8 mouse cellular contexts compared by ENCODE assay signal in genomic region chr8:91190816-91191340, GRCm38 (mm10). TPM values are rescaled to one million over a fixed set of nuclear protein-coding genes. Genes with fewer than 3 reads are reported as not detected.
DNase-seq lines count a peak whose midpoint lies in the region; ATAC-seq and TF ChIP-seq lines count a peak whose summit lies in the region.

No protein-coding gene starts in this region.

- H3K79me2 ChIP-seq in heart, adult 2 months (replicated peaks; ENCODE audit: control insufficient read depth, insufficient read depth, low read length), result no peaks in the 10 kb centered on the region

- no peak overlapping the region for H3K9ac ChIP-seq in heart, adult 2 months (ENCODE audit: low read depth, low read length)
- H3K9ac ChIP-seq in kidney, embryonic 15.5 days, result no peak overlapping the region
- H3K9ac ChIP-seq in liver, embryonic 13.5 days, result no peak overlapping the region
- no peak overlapping the region for H3K9ac ChIP-seq in neural tube, embryonic 12.5 days

- intact Hi-C loops in heart, adult 2 months (cut with DNase I), result loop anchor here (10.0 kb wide), 1 partner anchor 1184 kb away; no protein-coding TSS in a partner anchor

- no peaks in the 10 kb centered on the region for H3K4me1 ChIP-seq in heart, adult 2 months (ENCODE audit: control insufficient read depth, insufficient read depth, low read length)
- peaks cover 7% of the 10 kb centered on the region for H3K4me1 ChIP-seq in kidney, embryonic 15.5 days
- H3K4me1 ChIP-seq in liver, embryonic 13.5 days (replicated peaks), result no peaks in the 10 kb centered on the region
- no peaks in the 10 kb centered on the region for H3K4me1 ChIP-seq in neural tube, embryonic 12.5 days
- H3K4me1 ChIP-seq in thymus, adult 2 months (replicated peaks; ENCODE audit: control insufficient read depth, insufficient read depth, low read length), result peaks cover 10% of the 10 kb centered on the region

- H3K4me3 ChIP-seq in heart, adult 2 months, result no peak overlapping the region
- H3K4me3 ChIP-seq in kidney, embryonic 15.5 days (replicated peaks), result no peak overlapping the region
- no peak overlapping the region for H3K4me3 ChIP-seq in liver, embryonic 13.5 days (replicated peaks)
- H3K4me3 ChIP-seq in neural tube, embryonic 12.5 days, result no peak overlapping the region
- H3K4me3 ChIP-seq in thymus, adult 2 months (ENCODE audit: control insufficient read depth, insufficient read depth, low read length), result no peak overlapping the region

- peak; percentile 87 for TF ChIP-seq CTCF in heart, adult 2 months (IDR thresholded peaks at IDR 0.05)
- peak; percentile 87 for TF ChIP-seq CTCF in thymus, adult 2 months (IDR thresholded peaks at IDR 0.05; ENCODE audit: borderline replicate concordance, control insufficient read depth, extremely low read depth, insufficient read depth, low read length, poor library complexity)

- no peaks in the 10 kb centered on the region for H3K36me3 ChIP-seq in heart, adult 2 months (ENCODE audit: control insufficient read depth, insufficient read depth, low read length)
- H3K36me3 ChIP-seq in kidney, embryonic 15.5 days, result no peaks in the 10 kb centered on the region
- H3K36me3 ChIP-seq in liver, embryonic 13.5 days, result no peaks in the 10 kb centered on the region
- no peaks in the 10 kb centered on the region for H3K36me3 ChIP-seq in neural tube, embryonic 12.5 days
- H3K36me3 ChIP-seq in thymus, adult 2 months (ENCODE audit: control insufficient read depth, insufficient read depth, low read length), result no peaks in the 10 kb centered on the region

- H3K4me2 ChIP-seq in kidney, embryonic 15.5 days, result peak overlapping the region; percentile 48
- H3K4me2 ChIP-seq in liver, embryonic 13.5 days, result peak overlapping the region; percentile 33; the same call in 1 of the 2 replicates
- H3K4me2 ChIP-seq in neural tube, embryonic 12.5 days (replicated peaks), result peak overlapping the region; percentile 39

- DNase-seq in layer of hippocampus, adult 11-12 months (ENCODE audit: low spot score), result peak; percentile 55
- DNase-seq in layer of hippocampus, adult 9-10 months (ENCODE audit: low spot score), result no peak
- peak; percentile 77 for DNase-seq in embryo, embryonic 9.5 days (ENCODE audit: extremely low spot score)
- peak; percentile 50 to 66 for DNase-seq in heart, adult 2 months
- DNase-seq in liver, embryonic 13.5 days, result no peak
- peak; percentile 77 for DNase-seq in thymus, adult 2 months

- no peaks in the 10 kb centered on the region for H3K9me3 ChIP-seq in kidney, embryonic 15.5 days (replicated peaks)
- no peaks in the 10 kb centered on the region for H3K9me3 ChIP-seq in liver, embryonic 13.5 days (replicated peaks)
- H3K9me3 ChIP-seq in neural tube, embryonic 12.5 days, result no peaks in the 10 kb centered on the region

- ATAC-seq in kidney, embryonic 15.5 days (replicated peaks; ENCODE audit: low FRiP score), result peak; percentile 83
- ATAC-seq in liver, embryonic 13.5 days (ENCODE audit: low read depth), result no peak
- ATAC-seq in neural tube, embryonic 12.5 days (ENCODE audit: low FRiP score, low read depth), result 0 out of 2 replicates have a peak, but pooled peaks have one; percentile 29

- 6% methylated on average over 17 of the region's 17 CpGs for WGBS in heart, adult 2 months
- WGBS in kidney, embryonic 15.5 days, result under 1% methylated on average over 17 of the region's 17 CpGs
- 6% methylated on average over 17 of the region's 17 CpGs for WGBS in liver, embryonic 13.5 days (ENCODE audit: insufficient replicate concordance)
- 3% methylated on average over 17 of the region's 17 CpGs for WGBS in neural tube, embryonic 12.5 days
- WGBS in thymus, adult 2 months, result 5% methylated on average over 17 of the region's 17 CpGs

- H3K27ac ChIP-seq in heart, adult 2 months, result no peak overlapping the region
- no peak overlapping the region for H3K27ac ChIP-seq in kidney, embryonic 15.5 days
- no peak overlapping the region for H3K27ac ChIP-seq in liver, embryonic 13.5 days
- H3K27ac ChIP-seq in neural tube, embryonic 12.5 days, result no peak overlapping the region
- H3K27ac ChIP-seq in thymus, adult 2 months (ENCODE audit: control insufficient read depth, insufficient read depth, low read length), result no peak overlapping the region

- peak; percentile 67; the same call in 1 of the 2 replicates for TF ChIP-seq EP300 in heart, adult 2 months (IDR thresholded peaks at IDR 0.05; ENCODE audit: insufficient read depth, low read depth, low read length)

- no peaks in the 10 kb centered on the region; the same call in 1 of the 2 replicates for H3K27me3 ChIP-seq in heart, adult 2 months (ENCODE audit: control insufficient read depth, insufficient read depth, low read length)
- peaks cover 59% of the 10 kb centered on the region for H3K27me3 ChIP-seq in kidney, embryonic 15.5 days
- peaks cover 25% of the 10 kb centered on the region for H3K27me3 ChIP-seq in liver, embryonic 13.5 days
- H3K27me3 ChIP-seq in neural tube, embryonic 12.5 days (replicated peaks), result 0 out of 2 replicates have a peak, but pooled peaks cover 8% of the 10 kb centered on the region
- no peaks in the 10 kb centered on the region for H3K27me3 ChIP-seq in thymus, adult 2 months (ENCODE audit: control insufficient read depth, insufficient read depth, low read length)

- no peak for TF ChIP-seq POLR2A in heart, adult 2 months (IDR thresholded peaks at IDR 0.05; ENCODE audit: insufficient read depth, low read depth, low read length)
- TF ChIP-seq POLR2A in thymus, adult 2 months (IDR thresholded peaks at IDR 0.05; ENCODE audit: control insufficient read depth, extremely low read depth, insufficient read depth, low read length, poor library complexity), result no peak

RNA-seq across cellular contexts. Expression of gene Aktip, which starts 8.9 kb away (rescaled TPM):
- 10 to 100 TPM; 59.7 to 63.1 TPM for total RNA-seq in heart, adult 2 months (2021)
- 39.9 and 73.8 TPM in 2 replicates for polyA plus RNA-seq in heart, adult 2 months (2012; rRNA removed)
- polyA plus RNA-seq in kidney, embryonic 15.5 days (2015; fragmentation: Nextera tagmentation; extraction: Ambion mirVana), result 69.9 and 75.2 TPM in 2 replicates
- polyA plus RNA-seq in liver, embryonic 13.5 days (2015; fragmentation: Nextera tagmentation; extraction: Ambion mirVana), result 7.6 and 9.0 TPM in 2 replicates
- polyA plus RNA-seq in neural tube, embryonic 12.5 days (2016; fragmentation: Nextera tagmentation; extraction: Ambion mirVana), result 81.4 and 86.6 TPM in 2 replicates
- 20.7 and 25.0 TPM in 2 replicates for polyA plus RNA-seq in thymus, adult 2 months (2012; rRNA removed)

Comparison
In these comparisons a context has a peak if more than half of its experiments do, and no peak if none do; other contexts are left out.
1. DNase-seq: peak in layer of hippocampus, adult 11-12 months (single experiment), embryo, embryonic 9.5 days (single experiment), heart, adult 2 months (2 of 2) and thymus, adult 2 months (single experiment); none in layer of hippocampus, adult 9-10 months (single experiment) and liver, embryonic 13.5 days (single experiment).
2. Peak in every context shown above with its lines, with median percentiles within 50 percentile points of each other: H3K4me2 ChIP-seq.